14 mouse cellular contexts compared by ENCODE assay signal in the genomic region with DNA sequence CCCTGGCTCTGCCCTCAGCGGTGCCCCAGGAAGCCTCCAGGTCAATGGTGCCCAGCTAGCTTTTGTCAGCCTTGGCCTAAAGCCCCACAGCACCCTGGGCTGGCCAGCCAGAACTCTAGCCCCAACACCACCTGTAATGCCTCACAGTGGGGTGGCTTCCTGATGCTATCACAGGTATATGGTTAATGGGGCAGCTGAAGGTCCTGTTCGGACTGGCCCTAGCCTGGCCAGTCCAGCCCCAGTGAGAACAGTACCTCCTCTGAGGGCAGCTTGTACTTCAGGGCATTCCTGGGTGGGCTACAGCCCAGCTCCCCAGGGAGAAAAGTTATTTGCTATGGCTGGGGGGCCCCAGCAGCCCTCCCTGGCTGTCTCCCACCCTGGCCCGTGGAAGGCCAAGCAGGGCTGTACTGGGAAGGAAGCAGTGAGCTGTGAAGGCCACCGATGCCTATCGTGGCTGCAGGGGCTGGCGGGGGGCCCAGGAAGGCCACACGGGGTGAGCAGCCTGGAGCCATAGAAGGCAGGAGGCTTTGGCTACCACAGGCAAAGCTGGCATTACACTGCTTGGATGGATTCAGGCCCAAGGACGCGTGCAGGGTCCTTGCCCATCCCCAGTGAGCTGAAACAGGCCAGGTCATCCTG. TPM values are rescaled to one million over a fixed set of nuclear protein-coding genes. Genes with fewer than 3 reads are reported as not detected.
A peak's percentile ranks its signal among the peaks of the same experiment; 100 is the strongest.
DNase-seq lines count a peak whose midpoint lies in the region; ATAC-seq and TF ChIP-seq lines count a peak whose summit lies in the region.
"Had no signal": no experiment of that assay in that cellular context is flagged by ENCODE, and none has a peak within 500 bp of the region (broad histone marks: within the 10 kb centered on the region; RNA-seq: fewer than 3 reads in every experiment).

No protein-coding gene starts in this region.

- H3K4me2 ChIP-seq in hindbrain, embryonic 13.5 days: no peak overlapping the region
- no peak overlapping the region for H3K4me2 ChIP-seq in hindbrain, embryonic 14.5 days (replicated peaks)
- H3K4me2 ChIP-seq in liver, embryonic 14.5 days (ENCODE audit: low read depth): peak overlapping the region; percentile 88
- H3K4me2 ChIP-seq: heart, embryonic 15.5 days; midbrain, embryonic 12.5 days had no signal

- peak overlapping the region; percentile 51; the same call in 1 of the 2 replicates for H3K9ac ChIP-seq in hindbrain, embryonic 13.5 days
- no peak overlapping the region for H3K9ac ChIP-seq in hindbrain, embryonic 14.5 days
- H3K9ac ChIP-seq in liver, embryonic 14.5 days (replicated peaks): peak overlapping the region; percentile 75
- H3K9ac ChIP-seq: heart, embryonic 15.5 days; midbrain, embryonic 12.5 days had no signal

- 62% methylated on average over 9 of the region's 9 CpGs for WGBS in hindbrain, embryonic 13.5 days
- WGBS in hindbrain, embryonic 14.5 days: 61% methylated on average over 9 of the region's 9 CpGs
- WGBS in liver, embryonic 14.5 days (ENCODE audit: insufficient replicate concordance): 78% methylated on average over 9 of the region's 9 CpGs

- H3K27me3 ChIP-seq in hindbrain, embryonic 13.5 days: peaks cover 16% of the 10 kb centered on the region
- H3K27me3 ChIP-seq in hindbrain, embryonic 14.5 days (ENCODE audit: control insufficient read depth, insufficient read depth, low read length): peaks cover 11% of the 10 kb centered on the region
- H3K27me3 ChIP-seq in liver, embryonic 14.5 days (ENCODE audit: control insufficient read depth, insufficient read depth, low read length): peaks cover 11% of the 10 kb centered on the region

- no peaks in the 10 kb centered on the region for H3K9me3 ChIP-seq in hindbrain, embryonic 13.5 days
- H3K9me3 ChIP-seq in hindbrain, embryonic 14.5 days (ENCODE audit: control insufficient read depth, low read length): no peaks in the 10 kb centered on the region
- H3K9me3 ChIP-seq in liver, embryonic 14.5 days (ENCODE audit: control insufficient read depth, low read length): no peaks in the 10 kb centered on the region
- H3K9me3 ChIP-seq: heart, embryonic 15.5 days; midbrain, embryonic 12.5 days had no signal

- no peaks in the 10 kb centered on the region for H3K36me3 ChIP-seq in hindbrain, embryonic 13.5 days
- H3K36me3 ChIP-seq in hindbrain, embryonic 14.5 days (replicated peaks; ENCODE audit: control insufficient read depth, insufficient read depth): no peaks in the 10 kb centered on the region
- peaks cover 6% of the 10 kb centered on the region for H3K36me3 ChIP-seq in liver, embryonic 14.5 days (replicated peaks; ENCODE audit: control insufficient read depth, insufficient read depth, low read depth)
- H3K36me3 ChIP-seq: heart, embryonic 15.5 days; midbrain, embryonic 12.5 days had no signal

- peak; percentile 71 for DNase-seq in adrenal gland, adult 2 months
- DNase-seq in adrenal gland, adult 18-20 months (ENCODE audit: low spot score in 2 of 2): no peak
- DNase-seq in hindbrain, embryonic 14.5 days (ENCODE audit: low spot score): no peak
- peak; percentile 69 to 79 for DNase-seq in kidney, adult 8-10 months
- DNase-seq in liver, embryonic 14.5 days (ENCODE audit: low read depth in 3 of 3, low spot score in 3 of 3): no peak
- no peak for DNase-seq in frontal cortex, postnatal 36 days (ENCODE audit: low spot score in 2 of 2)
- DNase-seq: cerebellum, postnatal 36 days; lung, adult 2 months had no signal

- no peak overlapping the region for H3K27ac ChIP-seq in hindbrain, embryonic 13.5 days
- no peak overlapping the region for H3K27ac ChIP-seq in hindbrain, embryonic 14.5 days
- H3K27ac ChIP-seq in liver, embryonic 14.5 days: peak overlapping the region; percentile 99
- H3K27ac ChIP-seq: heart, embryonic 15.5 days; layer of hippocampus, adult 2 months; midbrain, embryonic 12.5 days had no signal

- no peak for TF ChIP-seq EP300 in liver, embryonic 14.5 days (IDR thresholded peaks at IDR 0.05; ENCODE audit: low read depth)

- H3K4me3 ChIP-seq in hindbrain, embryonic 13.5 days: no peak overlapping the region
- H3K4me3 ChIP-seq in hindbrain, embryonic 14.5 days (replicated peaks; ENCODE audit: low read length): no peak overlapping the region
- no peak overlapping the region for H3K4me3 ChIP-seq in liver, embryonic 14.5 days (ENCODE audit: insufficient read depth in 1 of 2, low read depth in 2 of 2, low read length in 2 of 2)
- H3K4me3 ChIP-seq: heart, embryonic 15.5 days; layer of hippocampus, adult 2 months; midbrain, embryonic 12.5 days had no signal

- no peak for TF ChIP-seq CTCF in liver, embryonic 14.5 days (IDR thresholded peaks at IDR 0.05; ENCODE audit: low read depth)

- peaks cover 18% of the 10 kb centered on the region for H3K4me1 ChIP-seq in hindbrain, embryonic 13.5 days (replicated peaks)
- peaks cover 13% of the 10 kb centered on the region for H3K4me1 ChIP-seq in hindbrain, embryonic 14.5 days (replicated peaks; ENCODE audit: control insufficient read depth, insufficient read depth, low read length)
- H3K4me1 ChIP-seq in liver, embryonic 14.5 days (replicated peaks; ENCODE audit: control insufficient read depth in 2 of 2, insufficient read depth in 2 of 2, low read length in 1 of 2): peaks cover 52 to 54% of the 10 kb centered on the region in 2 experiments

- ATAC-seq in hindbrain, embryonic 13.5 days (ENCODE audit: low FRiP score): no peak
- ATAC-seq in hindbrain, embryonic 14.5 days (ENCODE audit: low FRiP score): no peak
- ATAC-seq in liver, embryonic 14.5 days (ENCODE audit: insufficient read depth): no peak
- no peak for ATAC-seq in erythroid progenitor cell, adult 5-6 weeks (replicated peaks; ENCODE audit: low FRiP score, poor library complexity, severe bottlenecking)

RNA-seq across cellular contexts. Expression of gene Nhlrc4, which starts 0.9 kb away (rescaled TPM):
- not detected for total RNA-seq in adrenal gland, adult 2 months (2021)
- polyA plus RNA-seq in adrenal gland, adult 2 months (2012; rRNA removed): not detected in 2 replicates
- total RNA-seq in adrenal gland, adult 18-20 months (2021): not detected
- 0.09 TPM in 1 of 2 replicates, not detected in the other for polyA plus RNA-seq in hindbrain, embryonic 13.5 days (2015; fragmentation: Nextera tagmentation; extraction: Ambion mirVana)
- polyA plus RNA-seq in hindbrain, embryonic 14.5 days (2014; fragmentation: Nextera tagmentation; extraction: Ambion mirVana): 0.13 TPM in 1 of 2 replicates, not detected in the other
- polyA plus RNA-seq in liver, embryonic 14.5 days (2012; rRNA removed): 4.3 and 8.9 TPM in 2 replicates
- polyA plus RNA-seq in liver, embryonic 14.5 days (2014; fragmentation: Nextera tagmentation; extraction: Ambion mirVana): 1.9 and 4.6 TPM in 2 replicates
- 13.7 and 13.8 TPM in 2 replicates for total RNA-seq in erythroid progenitor cell, adult 5-6 weeks (2015; ENCODE audit: low replicate concordance)
- total RNA-seq in erythroid progenitor cell, adult 5-6 weeks (2017; ENCODE audit: low replicate concordance): 13.7 and 18.9 TPM in 2 replicates

RNA-seq across cellular contexts. Expression of gene Pigq, which starts 0.9 kb away (rescaled TPM):
- total RNA-seq in adrenal gland, adult 2 months (2021): 100 to 1,000 TPM; 105 to 121 TPM
- polyA plus RNA-seq in adrenal gland, adult 2 months (2012; rRNA removed): 160 and 187 TPM in 2 replicates
- total RNA-seq in adrenal gland, adult 18-20 months (2021): 100 to 1,000 TPM; 110 to 111 TPM
- 57.1 and 58.9 TPM in 2 replicates for polyA plus RNA-seq in hindbrain, embryonic 13.5 days (2015; fragmentation: Nextera tagmentation; extraction: Ambion mirVana)
- 64.2 and 74.2 TPM in 2 replicates for polyA plus RNA-seq in hindbrain, embryonic 14.5 days (2014; fragmentation: Nextera tagmentation; extraction: Ambion mirVana)
- 270 and 414 TPM in 2 replicates for polyA plus RNA-seq in liver, embryonic 14.5 days (2012; rRNA removed)
- 170 and 186 TPM in 2 replicates for polyA plus RNA-seq in liver, embryonic 14.5 days (2014; fragmentation: Nextera tagmentation; extraction: Ambion mirVana)
- 1,618 and 1,746 TPM in 2 replicates for total RNA-seq in erythroid progenitor cell, adult 5-6 weeks (2015; ENCODE audit: low replicate concordance)
- total RNA-seq in erythroid progenitor cell, adult 5-6 weeks (2017; ENCODE audit: low replicate concordance): 1,554 and 1,638 TPM in 2 replicates

RNA-seq across cellular contexts. Expression of gene A930017K11Rik, which starts 6.7 kb away (rescaled TPM):
- total RNA-seq in adrenal gland, adult 2 months (2021): not detected
- polyA plus RNA-seq in adrenal gland, adult 2 months (2012; rRNA removed): 0.13 TPM in 1 of 2 replicates, not detected in the other
- total RNA-seq in adrenal gland, adult 18-20 months (2021): not detected
- 0.56 and 0.77 TPM in 2 replicates for polyA plus RNA-seq in hindbrain, embryonic 13.5 days (2015; fragmentation: Nextera tagmentation; extraction: Ambion mirVana)
- 0.44 and 1.8 TPM in 2 replicates for polyA plus RNA-seq in hindbrain, embryonic 14.5 days (2014; fragmentation: Nextera tagmentation; extraction: Ambion mirVana)
- polyA plus RNA-seq in liver, embryonic 14.5 days (2012; rRNA removed): 0.16 and 0.24 TPM in 2 replicates
- 0.13 and 0.37 TPM in 2 replicates for polyA plus RNA-seq in liver, embryonic 14.5 days (2014; fragmentation: Nextera tagmentation; extraction: Ambion mirVana)
- not detected in 2 replicates for total RNA-seq in erythroid progenitor cell, adult 5-6 weeks (2015; ENCODE audit: low replicate concordance)
- not detected in 2 replicates for total RNA-seq in erythroid progenitor cell, adult 5-6 weeks (2017; ENCODE audit: low replicate concordance)
- total RNA-seq: ES-E14 had no signal
- polyA plus RNA-seq: lung, adult 2 months had no signal

RNA-seq across cellular contexts. Expression of gene Rab40c, which starts 26.1 kb away (rescaled TPM):
- 10 to 100 TPM; 21.1 to 27.3 TPM for total RNA-seq in adrenal gland, adult 2 months (2021)
- 52.1 and 68.8 TPM in 2 replicates for polyA plus RNA-seq in adrenal gland, adult 2 months (2012; rRNA removed)
- total RNA-seq in adrenal gland, adult 18-20 months (2021): 10 to 100 TPM; 20.6 to 32.6 TPM
- 45.5 and 48.7 TPM in 2 replicates for polyA plus RNA-seq in hindbrain, embryonic 13.5 days (2015; fragmentation: Nextera tagmentation; extraction: Ambion mirVana)
- polyA plus RNA-seq in hindbrain, embryonic 14.5 days (2014; fragmentation: Nextera tagmentation; extraction: Ambion mirVana): 28.1 and 29.8 TPM in 2 replicates
- polyA plus RNA-seq in liver, embryonic 14.5 days (2012; rRNA removed): 6.4 and 7.8 TPM in 2 replicates
- polyA plus RNA-seq in liver, embryonic 14.5 days (2014; fragmentation: Nextera tagmentation; extraction: Ambion mirVana): 3.4 and 3.8 TPM in 2 replicates
- 2.2 and 2.5 TPM in 2 replicates for total RNA-seq in erythroid progenitor cell, adult 5-6 weeks (2015; ENCODE audit: low replicate concordance)
- total RNA-seq in erythroid progenitor cell, adult 5-6 weeks (2017; ENCODE audit: low replicate concordance): 0.98 and 3.2 TPM in 2 replicates

RNA-seq across cellular contexts. Expression of gene Capn15, which starts 40.0 kb away (rescaled TPM):
- 10 to 100 TPM; 16.3 to 18.1 TPM for total RNA-seq in adrenal gland, adult 2 months (2021)
- polyA plus RNA-seq in adrenal gland, adult 2 months (2012; rRNA removed): 49.0 and 51.5 TPM in 2 replicates
- total RNA-seq in adrenal gland, adult 18-20 months (2021): 10 to 100 TPM; 22.6 to 24.4 TPM
- polyA plus RNA-seq in hindbrain, embryonic 13.5 days (2015; fragmentation: Nextera tagmentation; extraction: Ambion mirVana): 20.4 and 21.6 TPM in 2 replicates
- 21.5 and 27.5 TPM in 2 replicates for polyA plus RNA-seq in hindbrain, embryonic 14.5 days (2014; fragmentation: Nextera tagmentation; extraction: Ambion mirVana)
- 7.7 and 9.0 TPM in 2 replicates for polyA plus RNA-seq in liver, embryonic 14.5 days (2012; rRNA removed)
- polyA plus RNA-seq in liver, embryonic 14.5 days (2014; fragmentation: Nextera tagmentation; extraction: Ambion mirVana): 8.3 and 11.8 TPM in 2 replicates
- total RNA-seq in erythroid progenitor cell, adult 5-6 weeks (2015; ENCODE audit: low replicate concordance): 9.6 and 9.7 TPM in 2 replicates
- 5.7 and 9.1 TPM in 2 replicates for total RNA-seq in erythroid progenitor cell, adult 5-6 weeks (2017; ENCODE audit: low replicate concordance)

Comparison
In these comparisons a context has a peak if more than half of its experiments do, and no peak if none do; other contexts are left out.
1. DNase-seq: peak in adrenal gland, adult 2 months (single experiment) and kidney, adult 8-10 months (2 of 2); none in adrenal gland, adult 18-20 months (0 of 2), hindbrain, embryonic 14.5 days (single experiment), liver, embryonic 14.5 days (0 of 3) and frontal cortex, postnatal 36 days (0 of 2).